Mouse (Mus musculus) gastrocnemius, adult 2 months (tissue): ENCODE measurements around the gene Polr2f. TPM values are rescaled to one million over a fixed set of nuclear protein-coding genes. Genes with fewer than 3 reads are reported as not detected.

Source experiments
- DNase-seq: peaks from one replicate; pipeline ENCODE4 v3.0.0; 2022
- H3K27ac ChIP-seq: fragments of 200-600 bp; 2 replicates; pipeline ENCODE4 v1.8.1; 2022; ENCODE audit warnings: mild to moderate bottlenecking
- H3K4me3 ChIP-seq: fragments of 200-600 bp; 2 replicates; pipeline ENCODE4 v1.8.1; 2022; ENCODE audit warnings: mild to moderate bottlenecking, moderate library complexity
- CTCF ChIP-seq: fragments of 200-600 bp; IDR thresholded peaks from 2 replicates; pipeline ENCODE4 v1.8.1; 2022; ENCODE audit warnings: antibody characterized with exemption, mild to moderate bottlenecking, moderate library complexity
- intact Hi-C: fragments of 180-260 bp; cut with DNase I; formaldehyde crosslinking; loops from one replicate; pipeline ENCODE4 v1.15.1; 2025
- total RNA-seq, 2 experiments: library from RNA; stranded (reverse); gene quantifications; 2 replicates each; pipeline ENCODE4 v1.2.3; 2021

Gene Polr2f
- total RNA-seq, 2 experiments from 2014 or later, result 61.0 to 87.7 TPM

GRCm38 (mm10) chr15:79103264-79103663 is 37.5 kb upstream of the Polr2f start:
- intact Hi-C loops, result no loop called here
- no peak overlapping the region for H3K27ac ChIP-seq
- H3K4me3 ChIP-seq, result no peak overlapping the region
- TF ChIP-seq CTCF, result no peak
- DNase-seq, result no peak

GRCm38 (mm10) chr15:79105804-79106203 is 35.0 kb upstream of the Polr2f start:
- TF ChIP-seq CTCF, result no peak
- no peak overlapping the region for H3K27ac ChIP-seq
- intact Hi-C loops, result no loop called here
- DNase-seq, result no peak
- H3K4me3 ChIP-seq, result no peak overlapping the region

DNA sequence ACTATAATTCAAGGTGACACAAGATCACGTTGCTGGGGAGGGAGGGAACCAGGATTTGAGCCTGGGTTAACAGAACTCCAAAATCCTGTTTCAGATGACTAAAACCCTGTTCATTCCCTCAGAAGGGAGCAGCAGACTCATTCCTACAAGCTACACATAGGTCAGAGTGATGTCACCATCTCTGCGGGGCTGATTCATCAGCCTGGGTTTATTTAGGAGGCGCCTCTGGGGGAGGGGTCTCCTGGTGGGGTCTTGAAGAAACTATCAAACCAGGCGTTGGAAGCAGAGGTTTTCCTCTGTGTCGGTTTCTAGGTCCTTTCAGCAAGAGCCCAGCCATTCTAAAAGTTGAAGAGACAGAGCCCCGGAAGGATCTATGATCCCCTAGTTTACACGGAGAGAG is 32.8 kb upstream of the Polr2f start:
- intact Hi-C loops, result no loop called here
- no peak for TF ChIP-seq CTCF
- Histone ChIP-seq H3K27ac (peak overlapping the region; percentile 95), H3K4me3 (peak overlapping the region; percentile 99)
- no peak for DNase-seq

- intact Hi-C loops, result no loop called here
- Histone ChIP-seq H3K27ac (peak within 1 kb of the TSS; percentile 95), H3K4me3 (peak within 1 kb of the TSS; percentile 99)
- no peak for TF ChIP-seq CTCF
- DNase-seq, result peak; percentile 90
These were observed 32.1 kb upstream of the Polr2f start, which contains the start of gene Micall1 for GRCm38 (mm10) chr15:79108421-79109320. Micall1 (plus strand) TSS chr15:79108898.

DNA sequence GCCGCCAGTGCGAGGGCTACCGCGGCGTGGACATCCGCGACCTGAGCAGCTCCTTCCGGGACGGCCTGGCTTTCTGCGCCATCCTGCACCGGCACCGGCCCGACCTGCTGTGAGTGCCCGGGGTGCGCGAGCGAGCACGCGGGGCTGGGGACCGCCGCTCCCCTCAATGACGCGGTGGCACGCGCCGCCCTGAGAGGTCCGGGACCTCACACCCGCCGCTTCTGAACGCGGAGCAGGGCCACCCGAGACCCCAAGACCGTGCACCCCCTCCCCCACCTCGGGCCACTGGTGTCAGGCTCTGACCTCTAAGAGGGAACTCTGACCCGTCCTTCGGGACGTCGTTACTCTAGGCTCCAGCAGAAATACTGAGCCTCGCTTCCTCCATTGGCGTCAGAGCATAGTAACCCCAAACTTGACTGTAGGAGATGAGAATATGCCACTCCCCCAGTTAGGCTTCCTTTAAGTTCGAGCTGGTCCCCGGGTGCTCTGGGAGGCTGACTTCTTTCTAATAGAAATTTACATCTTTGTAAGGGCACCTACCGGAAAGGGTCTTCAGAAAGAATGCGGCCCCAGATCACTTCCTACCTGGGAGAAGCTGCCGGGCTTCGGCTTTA is 31.4 kb upstream of the Polr2f start:
- no peak for DNase-seq
- no peak for TF ChIP-seq CTCF
- intact Hi-C loops, result no loop called here
- Histone ChIP-seq H3K27ac (peak overlapping the region; percentile 95), H3K4me3 (peak overlapping the region; percentile 99)

DNA sequence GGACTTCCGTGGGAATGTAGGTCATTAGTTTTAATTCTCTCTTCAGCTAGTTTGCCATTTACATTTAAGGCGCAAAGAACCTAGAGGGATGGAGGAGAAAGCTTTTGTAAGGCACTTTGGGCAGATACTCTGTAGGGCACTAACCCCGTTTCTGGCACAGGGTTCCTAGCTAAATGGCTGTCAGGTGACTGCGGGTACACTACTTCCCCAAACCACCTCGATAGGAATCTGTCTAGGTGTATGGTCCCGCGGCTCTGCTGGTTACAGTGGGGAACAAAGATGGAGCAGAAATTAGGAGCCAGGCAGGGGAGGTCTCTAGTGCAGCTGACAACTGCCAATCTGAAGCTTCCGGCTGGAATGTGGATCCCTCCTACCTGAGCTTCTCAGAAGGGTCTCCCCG is 30.8 kb upstream of the Polr2f start:
- no peak for TF ChIP-seq CTCF
- H3K27ac ChIP-seq, result peak overlapping the region; percentile 95; the same call in 1 of the 2 replicates
- no peak for DNase-seq
- intact Hi-C loops, result no loop called here
- H3K4me3 ChIP-seq, result peak overlapping the region; percentile 99

DNA sequence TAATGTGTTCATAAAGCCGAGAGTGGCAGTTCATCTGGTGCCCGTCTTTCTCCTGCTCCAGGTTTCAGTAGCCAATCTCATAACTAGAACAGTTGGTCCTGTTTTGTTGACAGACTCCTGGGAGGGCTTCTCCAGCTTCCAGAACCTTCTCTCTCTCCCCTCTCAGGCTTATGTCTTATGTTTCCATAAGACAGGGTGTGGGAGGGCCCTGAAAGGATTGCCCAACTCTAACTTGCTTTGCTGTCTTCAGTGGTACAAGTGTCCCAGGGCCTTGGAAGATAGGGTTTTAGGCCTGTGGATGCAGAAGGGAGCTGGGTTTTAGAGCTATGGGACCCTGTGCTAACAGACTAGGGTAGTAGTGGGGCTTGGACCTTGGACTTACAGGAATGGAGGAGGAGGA is 30.3 kb upstream of the Polr2f start:
- DNase-seq, result no peak
- Histone ChIP-seq H3K27ac (peak overlapping the region; percentile 95; the same call in 1 of the 2 replicates), H3K4me3 (peak overlapping the region; percentile 99)
- intact Hi-C loops, result no loop called here
- TF ChIP-seq CTCF, result no peak

GRCm38 (mm10) chr15:79111774-79112173 is 29.0 kb upstream of the Polr2f start:
- Histone ChIP-seq H3K4me3 (no peak overlapping the region), H3K27ac (no peak overlapping the region)
- no peak for DNase-seq
- no peak for TF ChIP-seq CTCF
- intact Hi-C loops, result no loop called here

GRCm38 (mm10) chr15:79115276-79115675 is 25.5 kb upstream of the Polr2f start:
- Histone ChIP-seq H3K4me3 (no peak overlapping the region), H3K27ac (no peak overlapping the region)
- no peak for DNase-seq
- intact Hi-C loops, result no loop called here
- TF ChIP-seq CTCF, result no peak

DNA sequence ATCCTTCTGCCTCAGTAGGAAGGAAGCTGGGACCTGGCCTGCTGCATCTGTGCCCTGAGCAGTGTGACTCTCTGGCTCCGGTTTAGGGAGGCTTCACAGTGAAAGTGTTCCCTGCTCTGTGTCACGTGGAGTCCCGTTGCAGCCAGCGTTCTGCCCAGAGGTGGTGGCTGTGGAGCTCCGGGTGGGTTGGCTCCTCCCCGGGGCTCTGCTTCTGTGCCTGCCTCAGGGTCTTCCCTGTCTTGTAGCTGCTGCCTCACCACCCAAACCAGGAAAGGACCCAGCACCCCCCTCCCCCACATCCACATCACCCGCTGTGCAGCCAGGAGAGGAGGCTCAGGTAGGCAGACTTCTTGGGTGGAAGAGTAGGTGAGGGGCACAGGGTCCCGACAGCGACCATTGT is 21.3 kb upstream of the Polr2f start:
- no peak for DNase-seq
- H3K4me3 ChIP-seq, result no peak overlapping the region
- no peak for TF ChIP-seq CTCF
- H3K27ac ChIP-seq, result no peak overlapping the region
- intact Hi-C loops, result no loop called here

DNA sequence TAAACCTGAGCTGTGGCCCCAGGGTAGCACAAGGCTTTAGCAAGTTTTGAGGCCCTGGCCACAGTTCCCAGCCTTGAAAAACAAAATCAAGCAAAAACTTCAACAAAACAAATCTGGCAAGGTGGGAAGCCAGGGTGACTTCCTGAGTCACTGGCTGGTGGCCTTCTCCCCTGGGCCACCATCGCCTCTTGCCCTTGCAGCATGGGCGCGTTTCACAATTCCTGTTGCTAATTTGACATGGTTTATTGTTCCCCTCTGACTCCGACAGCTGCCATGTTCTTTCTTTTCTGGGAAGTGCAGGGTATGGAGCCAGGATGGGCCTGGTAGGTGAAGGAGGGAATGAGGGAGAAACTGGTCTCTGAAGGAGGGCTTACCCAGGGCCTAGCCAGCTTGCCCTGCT is 18.7 kb upstream of the Polr2f start:
- TF ChIP-seq CTCF, result no peak
- H3K27ac ChIP-seq, result peak overlapping the region; percentile 31; the same call in 1 of the 2 replicates
- no peak for DNase-seq
- H3K4me3 ChIP-seq, result no peak overlapping the region
- intact Hi-C loops, result no loop called here

DNA sequence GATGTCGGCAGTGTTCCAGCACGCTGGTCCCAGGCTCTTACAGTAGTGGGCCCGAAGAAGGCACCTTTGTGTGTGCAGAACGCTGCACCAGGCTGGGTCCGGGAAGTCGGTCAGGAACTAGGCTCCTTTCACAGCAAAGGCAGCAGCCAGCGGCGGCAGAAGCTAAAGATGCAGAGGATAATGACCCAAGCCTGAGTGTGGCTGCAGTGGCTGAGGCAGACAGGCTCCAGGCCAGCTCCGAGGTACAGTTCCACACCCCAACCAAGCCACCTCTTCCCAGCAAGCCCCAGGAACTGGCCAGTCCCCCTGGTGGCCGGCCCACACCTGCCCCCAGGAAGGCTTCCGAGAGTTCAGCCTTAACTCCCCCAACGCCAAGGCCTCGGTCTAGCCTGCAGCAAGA is 18.3 kb upstream of the Polr2f start:
- intact Hi-C loops, result no loop called here
- no peak for TF ChIP-seq CTCF
- Histone ChIP-seq H3K4me3 (no peak overlapping the region), H3K27ac (peak overlapping the region; percentile 31)
- no peak for DNase-seq

DNA sequence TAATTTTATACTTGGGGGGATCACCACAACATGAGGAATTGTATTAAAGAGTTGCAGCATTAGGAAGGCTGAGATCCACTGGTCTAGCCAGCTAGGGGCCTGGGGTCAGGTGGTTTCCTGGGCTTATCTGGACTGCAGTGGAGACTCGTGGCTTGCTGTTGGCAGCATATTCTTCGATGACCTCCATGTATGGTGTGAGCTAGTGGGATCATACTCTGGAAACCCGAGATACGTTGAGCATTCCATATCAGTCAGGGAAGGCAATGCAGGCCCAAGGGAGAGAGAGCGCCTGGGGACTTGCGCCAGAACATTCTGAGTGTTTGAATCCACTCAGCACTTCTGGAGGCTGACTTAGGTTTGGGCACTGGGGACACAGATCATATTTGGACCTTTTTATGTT is 17.1 kb upstream of the Polr2f start:
- Histone ChIP-seq H3K4me3 (no peak overlapping the region), H3K27ac (peak overlapping the region; percentile 83)
- intact Hi-C loops, result no loop called here
- DNase-seq, result peak; percentile 66
- TF ChIP-seq CTCF, result no peak
